20 mouse cellular contexts compared by ENCODE assay signal in the genomic region with DNA sequence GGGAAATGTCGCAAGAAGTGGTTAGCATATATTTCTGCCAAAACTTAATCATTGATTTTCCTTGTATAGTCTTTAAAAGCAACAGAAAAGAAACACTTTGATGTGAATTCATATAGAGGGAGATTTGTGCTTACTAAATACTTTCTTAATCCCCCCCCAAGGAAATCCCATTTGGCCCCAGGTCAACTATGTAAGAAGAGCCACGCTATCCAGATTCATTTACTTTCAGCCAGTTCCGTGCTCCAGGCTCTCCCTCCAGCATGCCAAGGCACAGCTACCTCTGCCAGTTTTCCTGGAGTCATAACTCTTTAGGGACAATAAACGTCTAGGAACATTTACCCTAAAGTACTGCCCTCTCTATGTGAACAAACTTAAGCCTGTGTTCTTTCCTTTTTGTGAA. TPM values are rescaled to one million over a fixed set of nuclear protein-coding genes. Genes with fewer than 3 reads are reported as not detected.
DNase-seq lines count a peak whose midpoint lies in the region; ATAC-seq and TF ChIP-seq lines count a peak whose summit lies in the region.
"Had no signal": no experiment of that assay in that cellular context is flagged by ENCODE, and none has a peak within 500 bp of the region (broad histone marks: within the 10 kb centered on the region; RNA-seq: fewer than 3 reads in every experiment).

No protein-coding gene starts in this region.

- no peaks in the 10 kb centered on the region for H3K27me3 ChIP-seq in embryonic facial prominence, embryonic 14.5 days (replicated peaks; ENCODE audit: control insufficient read depth, insufficient read depth, low read length)
- H3K27me3 ChIP-seq in embryonic facial prominence, embryonic 10.5 days (replicated peaks; ENCODE audit: low read depth, poor library complexity, severe bottlenecking), result no peaks in the 10 kb centered on the region
- no peaks in the 10 kb centered on the region for H3K27me3 ChIP-seq in limb, embryonic 14.5 days (ENCODE audit: control insufficient read depth, insufficient read depth, low read length)
- H3K27me3 ChIP-seq in limb, embryonic 10.5 days (ENCODE audit: low read depth, poor library complexity, severe bottlenecking), result no peaks in the 10 kb centered on the region
- H3K27me3 ChIP-seq in stomach, embryonic 16.5 days (ENCODE audit: control insufficient read depth, insufficient read depth, low read length), result no peaks in the 10 kb centered on the region
- no peaks in the 10 kb centered on the region for H3K27me3 ChIP-seq in stomach, postnatal 0 days (ENCODE audit: control insufficient read depth, insufficient read depth, low read length)
- H3K27me3 ChIP-seq: CH12.LX; embryonic facial prominence, embryonic 15.5 days; hindbrain, embryonic 13.5 days; intestine, embryonic 15.5 days; liver, embryonic 15.5 days; megakaryocyte, embryonic 14.5 days had no signal

- no peak overlapping the region for H3K27ac ChIP-seq in embryonic facial prominence, embryonic 14.5 days (replicated peaks; ENCODE audit: low read depth, low read length)
- no peak overlapping the region for H3K27ac ChIP-seq in embryonic facial prominence, embryonic 10.5 days (replicated peaks)
- H3K27ac ChIP-seq in limb, embryonic 14.5 days (replicated peaks; ENCODE audit: low read depth, low read length), result no peak overlapping the region
- no peak overlapping the region for H3K27ac ChIP-seq in limb, embryonic 10.5 days
- H3K27ac ChIP-seq in stomach, embryonic 16.5 days (ENCODE audit: low read length), result 0 out of 2 replicates have a peak overlapping the region, but pooled peaks have one; percentile 24
- H3K27ac ChIP-seq in stomach, postnatal 0 days (replicated peaks), result no peak overlapping the region
- H3K27ac ChIP-seq: embryonic facial prominence, embryonic 15.5 days; heart, embryonic 10.5 days; hindbrain, embryonic 13.5 days; intestine, embryonic 15.5 days; liver, embryonic 15.5 days had no signal

- H3K4me2 ChIP-seq in embryonic facial prominence, embryonic 14.5 days (ENCODE audit: low read depth, low read length), result no peak overlapping the region
- H3K4me2 ChIP-seq in limb, embryonic 14.5 days (replicated peaks; ENCODE audit: low read depth, low read length, severe bottlenecking), result no peak overlapping the region
- H3K4me2 ChIP-seq in stomach, embryonic 16.5 days (ENCODE audit: low read depth, low read length), result no peak overlapping the region
- H3K4me2 ChIP-seq in stomach, postnatal 0 days (replicated peaks; ENCODE audit: low read depth), result no peak overlapping the region
- H3K4me2 ChIP-seq: embryonic facial prominence, embryonic 15.5 days; hindbrain, embryonic 13.5 days; intestine, embryonic 15.5 days; liver, embryonic 15.5 days had no signal

- H3K4me3 ChIP-seq in embryonic facial prominence, embryonic 14.5 days (ENCODE audit: low read depth, low read length), result no peak overlapping the region
- H3K4me3 ChIP-seq in embryonic facial prominence, embryonic 10.5 days, result no peak overlapping the region
- no peak overlapping the region for H3K4me3 ChIP-seq in limb, embryonic 14.5 days (replicated peaks; ENCODE audit: low read length)
- no peak overlapping the region for H3K4me3 ChIP-seq in limb, embryonic 10.5 days
- H3K4me3 ChIP-seq in stomach, embryonic 16.5 days (replicated peaks; ENCODE audit: low read length), result no peak overlapping the region
- no peak overlapping the region for H3K4me3 ChIP-seq in stomach, postnatal 0 days (ENCODE audit: low read depth, low read length)
- H3K4me3 ChIP-seq: embryonic facial prominence, embryonic 15.5 days; heart, embryonic 10.5 days; hindbrain, embryonic 13.5 days; intestine, embryonic 15.5 days; liver, embryonic 15.5 days; megakaryocyte, embryonic 14.5 days had no signal

- no peak overlapping the region for H3K9ac ChIP-seq in embryonic facial prominence, embryonic 14.5 days (ENCODE audit: low read depth, low read length)
- H3K9ac ChIP-seq in limb, embryonic 14.5 days (ENCODE audit: low read depth, low read length, severe bottlenecking), result no peak overlapping the region
- H3K9ac ChIP-seq in stomach, embryonic 16.5 days (ENCODE audit: low read length), result no peak overlapping the region
- H3K9ac ChIP-seq in stomach, postnatal 0 days (ENCODE audit: low read length), result no peak overlapping the region
- H3K9ac ChIP-seq: embryonic facial prominence, embryonic 15.5 days; hindbrain, embryonic 13.5 days; intestine, embryonic 15.5 days; liver, embryonic 15.5 days had no signal

- 26% methylated on average over 4 of the region's 4 CpGs for WGBS in embryonic facial prominence, embryonic 14.5 days
- 69% methylated on average over 4 of the region's 4 CpGs for WGBS in embryonic facial prominence, embryonic 10.5 days
- 26% methylated on average over 4 of the region's 4 CpGs for WGBS in limb, embryonic 14.5 days
- WGBS in limb, embryonic 10.5 days, result 60% methylated on average over 4 of the region's 4 CpGs
- WGBS in stomach, embryonic 16.5 days, result 39% methylated on average over 4 of the region's 4 CpGs
- 21% methylated on average over 4 of the region's 4 CpGs for WGBS in stomach, postnatal 0 days

- TF ChIP-seq CTCF in stomach, postnatal 0 days (IDR thresholded peaks at IDR 0.05; ENCODE audit: low read depth), result no peak

- no peaks in the 10 kb centered on the region for H3K4me1 ChIP-seq in embryonic facial prominence, embryonic 14.5 days (ENCODE audit: control insufficient read depth, insufficient read depth, low read length)
- H3K4me1 ChIP-seq in embryonic facial prominence, embryonic 10.5 days, result no peaks in the 10 kb centered on the region
- no peaks in the 10 kb centered on the region for H3K4me1 ChIP-seq in limb, embryonic 14.5 days (ENCODE audit: control insufficient read depth, insufficient read depth, low read length)
- no peaks in the 10 kb centered on the region for H3K4me1 ChIP-seq in limb, embryonic 10.5 days
- peaks cover 6% of the 10 kb centered on the region; the same call in 1 of the 2 replicates for H3K4me1 ChIP-seq in stomach, embryonic 16.5 days (ENCODE audit: control insufficient read depth, insufficient read depth, low read length)
- no peaks in the 10 kb centered on the region for H3K4me1 ChIP-seq in stomach, postnatal 0 days (replicated peaks; ENCODE audit: control insufficient read depth, insufficient read depth)
- H3K4me1 ChIP-seq: hindbrain, embryonic 13.5 days; intestine, embryonic 15.5 days; liver, embryonic 15.5 days had no signal

- no peak for TF ChIP-seq POLR2A in limb, embryonic 14.5 days (IDR thresholded peaks at IDR 0.05; ENCODE audit: borderline replicate concordance, extremely low read depth, insufficient read depth, insufficient read length)

- H3K9me3 ChIP-seq in embryonic facial prominence, embryonic 14.5 days (ENCODE audit: control insufficient read depth, low read length), result no peaks in the 10 kb centered on the region
- no peaks in the 10 kb centered on the region for H3K9me3 ChIP-seq in embryonic facial prominence, embryonic 10.5 days
- no peaks in the 10 kb centered on the region for H3K9me3 ChIP-seq in limb, embryonic 14.5 days (ENCODE audit: control insufficient read depth, low read length)
- H3K9me3 ChIP-seq in limb, embryonic 10.5 days (replicated peaks), result no peaks in the 10 kb centered on the region
- no peaks in the 10 kb centered on the region for H3K9me3 ChIP-seq in stomach, embryonic 16.5 days (replicated peaks; ENCODE audit: control insufficient read depth, low read length)
- H3K9me3 ChIP-seq in stomach, postnatal 0 days (ENCODE audit: control insufficient read depth, low read length), result no peaks in the 10 kb centered on the region
- H3K9me3 ChIP-seq: embryonic facial prominence, embryonic 15.5 days; heart, embryonic 10.5 days; hindbrain, embryonic 13.5 days; intestine, embryonic 15.5 days; liver, embryonic 15.5 days; megakaryocyte, embryonic 14.5 days had no signal

- DNase-seq in embryonic facial prominence, embryonic 14.5 days (ENCODE audit: low spot score), result peak; percentile 68
- DNase-seq in embryonic facial prominence, embryonic 10.5 days (ENCODE audit: low spot score), result no peak
- peak; percentile 53 for DNase-seq in limb, embryonic 14.5 days (ENCODE audit: low spot score)
- DNase-seq in limb, embryonic 10.5 days (ENCODE audit: low spot score), result no peak
- DNase-seq in stomach, postnatal 0 days (ENCODE audit: low spot score), result no peak
- no peak for DNase-seq in right cerebral cortex, postnatal 10 days (ENCODE audit: low spot score in 2 of 2)
- DNase-seq: adrenal gland, postnatal 25 days; cerebellum, adult 9-10 months; heart, postnatal 10 days; kidney, postnatal 10 days; thymus, postnatal 14 days had no signal

- ATAC-seq in embryonic facial prominence, embryonic 14.5 days (ENCODE audit: low read depth), result peak; percentile 47; the same call in 1 of the 2 replicates
- ATAC-seq in limb, embryonic 14.5 days (ENCODE audit: low FRiP score, low read depth), result no peak; the same call in 1 of the 2 replicates
- peak; percentile 44; the same call in 1 of the 2 replicates for ATAC-seq in stomach, embryonic 16.5 days (ENCODE audit: insufficient read depth, low FRiP score)
- no peak; the same call in 1 of the 2 replicates for ATAC-seq in stomach, postnatal 0 days (ENCODE audit: low FRiP score, low TSS enrichment)
- ATAC-seq: intestine, embryonic 15.5 days; midbrain, embryonic 16.5 days had no signal

- TF ChIP-seq EP300 in stomach, postnatal 0 days (optimal IDR thresholded peaks at IDR 0.05), result no peak

- H3K36me3 ChIP-seq in embryonic facial prominence, embryonic 14.5 days (ENCODE audit: control insufficient read depth, insufficient read depth, low read length), result no peaks in the 10 kb centered on the region
- H3K36me3 ChIP-seq in embryonic facial prominence, embryonic 10.5 days (replicated peaks), result no peaks in the 10 kb centered on the region
- H3K36me3 ChIP-seq in limb, embryonic 14.5 days (ENCODE audit: control insufficient read depth, insufficient read depth, low read length), result no peaks in the 10 kb centered on the region
- H3K36me3 ChIP-seq in limb, embryonic 10.5 days, result no peaks in the 10 kb centered on the region
- H3K36me3 ChIP-seq in stomach, embryonic 16.5 days (ENCODE audit: control insufficient read depth, insufficient read depth, low read length), result no peaks in the 10 kb centered on the region
- no peaks in the 10 kb centered on the region for H3K36me3 ChIP-seq in stomach, postnatal 0 days (ENCODE audit: control insufficient read depth, insufficient read depth, low read length)
- H3K36me3 ChIP-seq: embryonic facial prominence, embryonic 15.5 days; heart, embryonic 10.5 days; hindbrain, embryonic 13.5 days; intestine, embryonic 15.5 days; liver, embryonic 15.5 days had no signal

RNA-seq across cellular contexts. Expression of a gene that starts 8.5 kb away (rescaled TPM):
- polyA plus RNA-seq in embryonic facial prominence, embryonic 14.5 days (2014; fragmentation: Nextera tagmentation; extraction: Ambion mirVana), result 20.9 and 21.0 TPM in 2 replicates
- polyA plus RNA-seq in embryonic facial prominence, embryonic 10.5 days (2016; fragmentation: Nextera tagmentation; extraction: Ambion mirVana), result 1.5 and 2.2 TPM in 2 replicates
- 9.9 and 11.8 TPM in 2 replicates for polyA plus RNA-seq in limb, embryonic 14.5 days (2012; rRNA removed)
- 12.7 and 14.9 TPM in 2 replicates for polyA plus RNA-seq in limb, embryonic 14.5 days (2014; fragmentation: Nextera tagmentation; extraction: Ambion mirVana)
- 1.2 and 1.4 TPM in 2 replicates for polyA plus RNA-seq in limb, embryonic 10.5 days (2016; fragmentation: Nextera tagmentation; extraction: Ambion mirVana)
- polyA plus RNA-seq in stomach, embryonic 16.5 days (2015; fragmentation: Nextera tagmentation; extraction: Ambion mirVana), result 12.6 and 12.7 TPM in 2 replicates
- 9.9 TPM in 2 replicates for polyA plus RNA-seq in stomach, postnatal 0 days (2015; fragmentation: Nextera tagmentation; extraction: Ambion mirVana)

Comparison
In these comparisons a context has a peak if more than half of its experiments do, and no peak if none do; other contexts are left out.
1. ATAC-seq: peak in embryonic facial prominence, embryonic 14.5 days (single experiment) and stomach, embryonic 16.5 days (single experiment); none in limb, embryonic 14.5 days (single experiment) and stomach, postnatal 0 days (single experiment).
2. DNase-seq: peak in embryonic facial prominence, embryonic 14.5 days (single experiment) and limb, embryonic 14.5 days (single experiment); none in embryonic facial prominence, embryonic 10.5 days (single experiment), limb, embryonic 10.5 days (single experiment), stomach, postnatal 0 days (single experiment) and right cerebral cortex, postnatal 10 days (0 of 2).